Mouse (Mus musculus): ENCODE results near the gene Kdm8. TPM values are rescaled to one million over a fixed set of nuclear protein-coding genes. Genes with fewer than 3 reads are reported as not detected.

The Kdm8 gene
- total RNA-seq, 1 experiment from 2014 or later = 6.3 TPM

DNA sequence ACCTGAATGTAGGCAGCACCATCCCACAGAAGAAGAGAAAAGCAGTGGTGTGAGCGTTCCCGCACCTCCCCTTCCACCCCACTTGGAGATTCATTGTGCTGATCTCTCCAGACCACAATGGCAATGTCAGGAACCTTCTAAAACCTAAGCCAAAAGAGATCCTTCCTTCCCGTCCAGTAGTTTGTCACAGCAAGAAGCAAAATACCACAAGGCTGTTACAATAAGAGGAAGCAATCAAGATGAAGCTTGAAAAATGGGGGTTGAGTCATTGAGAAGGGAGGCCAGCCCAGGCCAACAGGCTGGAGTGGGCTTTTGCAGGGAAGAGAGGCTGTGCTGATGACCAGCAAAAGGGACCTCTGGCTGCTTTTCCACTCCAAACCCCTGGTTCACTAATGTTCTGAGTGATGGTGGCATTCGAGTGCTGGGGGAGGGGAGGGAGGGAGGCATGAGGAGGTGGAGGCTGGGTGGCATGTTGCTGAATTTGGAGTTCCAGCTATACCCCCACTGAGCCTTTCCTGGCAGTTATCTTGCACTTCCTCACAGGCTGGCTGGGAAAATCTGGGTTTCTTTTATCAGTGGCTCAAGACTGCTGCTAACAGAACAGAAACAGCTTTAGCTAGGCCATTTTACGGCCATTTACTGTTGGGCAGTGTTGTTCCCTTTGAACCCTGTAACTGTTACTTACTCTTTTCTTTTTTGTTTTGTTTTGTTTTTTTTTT lies 59.1 kb downstream of the Kdm8 start:
- no peak for DNase-seq

DNA sequence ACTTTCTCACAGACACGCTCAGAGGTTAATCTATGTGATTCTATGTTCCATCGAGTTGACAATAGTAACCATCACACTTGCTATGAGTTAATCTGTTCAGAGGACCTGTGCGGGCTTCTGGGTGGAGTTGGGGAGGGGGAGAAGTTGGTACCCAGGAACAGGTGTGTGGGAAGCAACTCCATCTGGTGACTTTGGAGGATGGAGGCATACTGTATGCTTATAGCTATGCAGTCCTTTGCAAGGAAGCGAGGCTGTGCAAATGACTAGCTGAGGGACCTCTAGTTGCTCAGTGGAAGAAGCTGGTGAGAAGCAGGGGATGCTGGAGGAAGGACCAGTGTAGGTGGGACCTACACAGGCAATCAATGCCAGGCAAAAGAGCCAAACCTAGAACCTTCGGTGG lies 60.1 kb downstream of the Kdm8 start:
- no peak for DNase-seq

DNA sequence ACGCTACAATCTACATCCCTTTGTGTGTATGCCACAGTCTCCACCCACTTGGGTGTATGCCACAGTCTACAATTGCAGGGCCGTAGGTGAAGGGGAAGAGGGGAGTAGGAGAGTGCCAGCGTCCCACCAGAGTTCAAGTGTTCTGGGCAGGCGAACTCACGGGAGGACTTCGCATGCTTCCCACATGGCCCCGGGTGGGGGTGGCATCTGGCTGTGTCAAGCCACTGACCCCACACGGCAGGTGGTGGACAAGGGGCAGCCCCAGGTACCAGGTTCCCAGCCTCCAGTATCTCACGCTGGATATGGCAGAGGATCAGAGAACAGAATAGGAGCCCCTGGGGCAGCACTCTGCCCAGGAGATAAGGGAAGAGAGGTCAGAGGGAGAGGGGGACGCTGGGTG lies 61.1 kb downstream of the Kdm8 start:
- no peak for DNase-seq

DNA sequence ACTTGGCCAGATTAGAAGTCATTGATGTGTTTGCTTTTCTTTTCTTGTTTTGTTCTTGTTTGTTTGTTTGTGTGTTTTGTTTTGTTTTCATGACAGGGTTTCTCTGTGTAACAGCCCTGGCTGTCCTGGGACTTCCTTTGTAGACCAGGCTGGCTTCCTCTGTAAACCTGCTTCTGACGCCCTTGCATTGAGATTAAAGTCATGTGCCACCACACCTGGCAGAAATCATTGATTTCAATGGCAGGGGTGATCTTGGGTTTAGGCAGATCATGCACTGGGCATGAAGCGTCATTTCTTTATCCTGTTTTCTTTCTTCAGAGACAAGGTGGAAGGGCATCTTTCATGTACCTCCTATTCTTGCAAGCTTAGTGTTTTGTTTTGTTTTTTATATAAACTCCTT lies 62.8 kb downstream of the Kdm8 start:
- DNase-seq = no peak

DNA sequence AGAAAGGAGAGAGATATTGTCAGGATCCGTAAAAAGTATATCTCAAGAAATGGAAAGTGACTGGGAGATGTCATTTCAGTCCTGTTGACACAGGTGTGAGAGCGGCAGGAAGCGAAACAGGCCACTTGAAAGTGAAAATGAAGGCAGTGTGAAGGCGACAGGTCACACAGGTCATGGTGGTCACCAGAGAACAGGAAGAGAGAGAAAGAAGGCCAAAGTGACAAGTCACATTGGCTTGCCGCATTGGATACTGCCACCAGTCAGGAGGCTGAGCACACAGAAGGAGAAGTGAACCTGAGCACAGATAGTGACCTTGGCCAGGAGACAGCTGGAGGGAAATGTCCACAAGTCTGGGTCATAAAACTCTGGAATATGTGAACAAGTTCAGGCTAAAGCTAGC lies 67.0 kb downstream of the Kdm8 start:
- DNase-seq = no peak

DNA sequence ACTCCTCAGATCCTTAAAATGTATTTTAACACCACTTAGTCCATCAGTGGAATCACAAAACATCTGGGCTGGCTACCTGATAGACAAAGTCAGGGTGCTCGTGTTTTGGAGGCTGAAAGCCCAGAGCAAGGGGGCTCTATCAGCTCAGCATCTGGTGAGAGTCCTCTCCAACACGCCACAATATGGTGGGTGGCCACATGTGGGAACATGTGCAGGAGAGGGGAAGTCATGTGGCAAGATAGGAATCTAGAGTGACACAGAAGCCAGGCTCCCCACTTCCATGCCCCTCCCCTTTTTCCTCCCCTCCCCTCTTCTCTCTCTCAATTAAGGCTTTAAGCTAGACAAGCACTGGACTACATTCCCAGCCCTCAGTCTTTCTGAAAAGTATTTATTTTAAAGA lies 67.4 kb downstream of the Kdm8 start:
- DNase-seq = no peak

Other genes with a start within 250 kb of the Kdm8 start
- 44.4 and 58.5 TPM in 2 replicates for gene Nsmce1, start 46.9 kb downstream of the Kdm8 start, total RNA-seq (2021)
- 100 and 101 TPM in 2 replicates for gene Il4ra, start 107.4 kb downstream of the Kdm8 start, total RNA-seq (2021)
- gene Il21r, start 158.8 kb downstream of the Kdm8 start, total RNA-seq (2021) = 0.43 TPM in 1 of 2 replicates, not detected in the other